Mouse (Mus musculus) G1E (cell line): ENCODE data around the gene Gart. TPM values are rescaled to one million over a fixed set of nuclear protein-coding genes. Genes with fewer than 3 reads are reported as not detected.

Experiments
- ATAC-seq: 2 replicates; pipeline ENCODE4 v1.8.0; 2016; ENCODE audit warnings: mild to moderate bottlenecking; ENCODE audit not compliant: insufficient number of reproducible peaks, poor library complexity, low FRiP score, severe bottlenecking; ENCODE audit errors: extremely low read depth
- DNase-seq: peaks from one replicate; pipeline ENCODE4 v3.0.0; 2012; ENCODE audit warnings: low spot score
- H3K27me3 ChIP-seq: 2 replicates; pipeline ENCODE4 v1.6.1; 2012; ENCODE audit warnings: mild to moderate bottlenecking, low read length, inconsistent platforms; ENCODE audit not compliant: insufficient read depth
- H3K36me3 ChIP-seq: replicated peaks from 2 replicates; pipeline ENCODE3; 2012; ENCODE audit warnings: mild to moderate bottlenecking, inconsistent platforms
- H3K4me1 ChIP-seq: 2 replicates; pipeline ENCODE4 v1.6.1; 2012; ENCODE audit warnings: low read depth, low read length, inconsistent platforms, mixed read lengths; ENCODE audit not compliant: insufficient read depth
- H3K4me3 ChIP-seq: 2 replicates; pipeline ENCODE4 v1.5.1; 2012; ENCODE audit warnings: low read depth, mild to moderate bottlenecking, inconsistent platforms, low read length, moderate library complexity, mixed read lengths
- H3K9me3 ChIP-seq: replicated peaks from 2 replicates; pipeline ENCODE4 v1.6.1; 2012; ENCODE audit warnings: inconsistent platforms
- CTCF ChIP-seq: IDR thresholded peaks from 2 replicates; pipeline ENCODE4 v1.5.1; 2012; ENCODE audit warnings: low read depth, low read length, inconsistent platforms, mixed read lengths
- GATA1 ChIP-seq: IDR thresholded peaks from 2 replicates; pipeline ENCODE4 v1.6.1; 2012; ENCODE audit warnings: borderline replicate concordance, low read length, inconsistent platforms, mixed read lengths
- GATA2 ChIP-seq: IDR thresholded peaks from 2 replicates; pipeline ENCODE4 v1.6.1; 2012; ENCODE audit warnings: low read depth, low read length, inconsistent platforms, borderline replicate concordance
- POLR2AphosphoS5 ChIP-seq: IDR thresholded peaks from 2 replicates; pipeline ENCODE4 v1.6.1; 2012; ENCODE audit warnings: low read depth, low read length, inconsistent platforms; ENCODE audit not compliant: insufficient replicate concordance
- TAL1 ChIP-seq: conservative IDR thresholded peaks from 2 replicates; pipeline ENCODE4 v1.6.1; 2012; ENCODE audit warnings: low read depth, low read length, inconsistent platforms, mixed read lengths
- polyA plus RNA-seq: library from polyadenylated mRNA; stranded (reverse); fragments of >175 nt; gene quantifications from 2 replicates; pipeline ENCODE4 v1.2.3, GENCODE M21; 2012
- total RNA-seq, 2 experiments: library from RNA; stranded (forward) in 1 of 2; stranded (reverse) in 1 of 2; fragments of 200-1000 nt in 1 of 2; fragments of >200 nt in 1 of 2; fragmentation: Nextera tagmentation in 1 of 2; gene quantifications; 2 replicates each; pipeline ENCODE4 v1.2.3; 2014 to 2017

Gart gene
- total and polyA plus RNA-seq, 3 experiments: 200 to 715 (median 327) TPM

DNA sequence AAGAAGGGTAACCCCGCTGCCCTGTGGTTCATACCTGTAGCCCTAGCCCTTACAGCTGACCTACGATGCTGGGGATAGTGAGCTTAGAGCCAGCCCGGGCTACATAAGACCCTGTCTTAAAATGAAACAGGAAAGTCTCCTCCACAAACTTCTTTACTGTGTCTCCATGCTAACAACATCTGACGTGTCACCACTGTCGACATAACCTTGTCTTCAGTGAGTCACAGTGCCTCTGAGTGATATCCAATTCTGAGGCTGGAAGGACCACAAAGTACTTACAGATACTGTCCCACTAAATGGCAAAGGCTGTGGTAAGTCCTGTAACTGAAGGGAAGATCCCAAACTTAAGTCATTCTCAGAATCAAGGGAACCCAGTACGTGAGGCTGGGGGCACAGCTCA, 60.5 kb downstream of the Gart start:
- ATAC-seq: no peak
- Histone ChIP-seq H3K9me3 (no peaks in the 10 kb centered on the region), H3K4me3 (no peak overlapping the region), H3K27me3 (no peaks in the 10 kb centered on the region; the same call in 1 of the 2 replicates), H3K4me1 (peaks cover 17% of the 10 kb centered on the region), H3K36me3 (peaks cover 61% of the 10 kb centered on the region)
- no peak for DNase-seq
- TF ChIP-seq TAL1: no peak
- TF ChIP-seq GATA1: no peak
- no peak for TF ChIP-seq CTCF
- TF ChIP-seq GATA2: no peak
- no peak for TF ChIP-seq POLR2AphosphoS5

DNA sequence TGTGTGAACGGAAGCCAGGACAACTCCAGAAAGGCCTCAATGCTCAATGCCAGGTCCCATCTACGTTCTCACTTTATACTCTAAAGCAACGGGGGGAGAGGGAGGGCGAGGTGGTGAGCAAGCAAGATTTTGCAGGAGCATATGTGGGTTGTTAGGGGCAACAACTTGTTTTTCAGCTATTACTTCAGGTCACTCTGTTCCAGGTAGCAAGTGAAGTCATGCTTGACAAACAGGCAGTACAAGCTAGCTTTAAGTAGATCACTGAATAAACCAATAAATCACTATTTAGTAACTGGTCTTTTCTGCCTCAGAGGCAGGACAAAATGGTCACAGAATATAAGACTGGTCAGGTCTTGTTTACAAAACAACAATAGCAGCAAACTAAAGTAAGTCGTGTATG, 61.1 kb downstream of the Gart start:
- no peak for TF ChIP-seq TAL1
- no peak for TF ChIP-seq POLR2AphosphoS5
- TF ChIP-seq CTCF: no peak
- no peak for TF ChIP-seq GATA1
- TF ChIP-seq GATA2: no peak
- Histone ChIP-seq H3K4me1 (peaks cover 19% of the 10 kb centered on the region), H3K27me3 (no peaks in the 10 kb centered on the region; the same call in 1 of the 2 replicates), H3K36me3 (peaks cover 60% of the 10 kb centered on the region), H3K4me3 (no peak overlapping the region), H3K9me3 (no peaks in the 10 kb centered on the region)
- no peak for ATAC-seq
- DNase-seq: no peak

DNA sequence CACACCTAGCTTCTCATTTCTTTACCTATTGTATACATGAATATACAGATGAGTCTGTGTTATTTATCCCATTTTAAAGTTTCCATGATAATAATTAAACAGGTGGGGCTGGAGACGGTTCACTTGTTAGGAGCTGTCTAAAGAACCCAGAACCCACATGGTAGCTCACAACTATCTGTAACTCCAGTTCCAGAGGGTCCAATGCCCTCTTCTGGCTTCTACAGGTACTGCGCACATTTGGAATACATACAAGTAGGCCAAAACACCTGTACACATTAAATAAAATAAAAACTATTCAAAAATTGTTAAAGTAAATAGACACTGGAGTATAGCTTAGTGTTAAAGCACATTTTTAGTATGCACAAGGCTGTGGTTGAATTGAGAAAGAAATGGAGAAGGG, 64.4 kb downstream of the Gart start:
- Histone ChIP-seq H3K4me1 (peaks cover 9% of the 10 kb centered on the region; the same call in 1 of the 2 replicates), H3K36me3 (peaks cover 68% of the 10 kb centered on the region), H3K4me3 (no peak overlapping the region), H3K27me3 (no peaks in the 10 kb centered on the region), H3K9me3 (no peaks in the 10 kb centered on the region)
- TF ChIP-seq GATA2: no peak
- TF ChIP-seq CTCF: 0 out of 2 replicates have a peak, but pooled peaks have one; percentile 18
- DNase-seq: no peak
- ATAC-seq: no peak

GRCm38 (mm10) chr16:91578980-91579720, 67.6 kb downstream of the Gart start:
- Histone ChIP-seq H3K36me3 (peaks cover 70% of the 10 kb centered on the region), H3K27me3 (no peaks in the 10 kb centered on the region), H3K4me3 (no peak overlapping the region), H3K9me3 (no peaks in the 10 kb centered on the region), H3K4me1 (peaks cover 4% of the 10 kb centered on the region; the same call in 1 of the 2 replicates)
- no peak for TF ChIP-seq POLR2AphosphoS5
- no peak for ATAC-seq
- DNase-seq: no peak

- TF ChIP-seq POLR2AphosphoS5 (no peak), CTCF (no peak), TAL1 (no peak), GATA1 (no peak), GATA2 (no peak)
- Histone ChIP-seq H3K4me3 (no peak overlapping the region), H3K9me3 (no peaks in the 10 kb centered on the region), H3K4me1 (peaks cover 10% of the 10 kb centered on the region), H3K36me3 (peaks cover 61% of the 10 kb centered on the region), H3K27me3 (peaks cover 2% of the 10 kb centered on the region; the same call in 1 of the 2 replicates)
- DNase-seq: no peak
- ATAC-seq: no peak
Measured at GRCm38 (mm10) chr16:91575151-91575550, 71.6 kb downstream of the Gart start.

Other genes with a start within 250 kb of the Gart start
- gene Il10rb, start 240.8 kb downstream of the Gart start, total RNA-seq (2014; fragmentation: Nextera tagmentation): 137 and 144 TPM in 2 replicates
- 87.8 and 101 TPM in 2 replicates for gene Il10rb, start 240.8 kb downstream of the Gart start, total RNA-seq (2017)
- gene Il10rb, start 240.8 kb downstream of the Gart start, polyA plus RNA-seq: 16.7 and 18.3 TPM in 2 replicates
- gene Ifnar1, start 161.7 kb downstream of the Gart start, total RNA-seq (2014; fragmentation: Nextera tagmentation): 73.0 and 103 TPM in 2 replicates
- gene Ifnar1, start 161.7 kb downstream of the Gart start, total RNA-seq (2017): 65.5 and 72.3 TPM in 2 replicates
- gene Ifnar1, start 161.7 kb downstream of the Gart start, polyA plus RNA-seq: 15.1 and 16.2 TPM in 2 replicates
- gene Ifngr2, start 99.9 kb downstream of the Gart start, total RNA-seq (2014; fragmentation: Nextera tagmentation): 30.8 and 38.9 TPM in 2 replicates
- gene Ifngr2, start 99.9 kb downstream of the Gart start, total RNA-seq (2017): 17.3 and 20.8 TPM in 2 replicates
- gene Ifngr2, start 99.9 kb downstream of the Gart start, polyA plus RNA-seq: 20.0 and 25.3 TPM in 2 replicates
- gene Tmem50b, start 49.2 kb downstream of the Gart start, total RNA-seq (2014; fragmentation: Nextera tagmentation): 18.8 and 25.1 TPM in 2 replicates
- 17.9 and 19.7 TPM in 2 replicates for gene Tmem50b, start 49.2 kb downstream of the Gart start, total RNA-seq (2017)
- gene Tmem50b, start 49.2 kb downstream of the Gart start, polyA plus RNA-seq: 1.4 and 1.8 TPM in 2 replicates
- 7.4 and 8.0 TPM in 2 replicates for gene Dnajc28, start 27.9 kb downstream of the Gart start, total RNA-seq (2014; fragmentation: Nextera tagmentation)
- gene Dnajc28, start 27.9 kb downstream of the Gart start, total RNA-seq (2017): 4.6 and 5.1 TPM in 2 replicates
- gene Dnajc28, start 27.9 kb downstream of the Gart start, polyA plus RNA-seq: 0.40 and 0.76 TPM in 2 replicates
- 573 and 598 TPM in 2 replicates for gene Son, start 554 bp upstream of the Gart start, total RNA-seq (2014; fragmentation: Nextera tagmentation)
- 239 and 264 TPM in 2 replicates for gene Son, start 554 bp upstream of the Gart start, total RNA-seq (2017)
- 42.3 and 43.9 TPM in 2 replicates for gene Son, start 554 bp upstream of the Gart start, polyA plus RNA-seq
- 42.7 and 80.4 TPM in 2 replicates for gene Donson, start 41.8 kb upstream of the Gart start, total RNA-seq (2014; fragmentation: Nextera tagmentation)
- gene Donson, start 41.8 kb upstream of the Gart start, total RNA-seq (2017): 37.6 and 38.1 TPM in 2 replicates
- 18.9 and 20.3 TPM in 2 replicates for gene Donson, start 41.8 kb upstream of the Gart start, polyA plus RNA-seq
- 148 and 165 TPM in 2 replicates for gene Cryzl1, start 82.0 kb upstream of the Gart start, total RNA-seq (2014; fragmentation: Nextera tagmentation)
- gene Cryzl1, start 82.0 kb upstream of the Gart start, total RNA-seq (2017): 171 and 188 TPM in 2 replicates
- gene Cryzl1, start 82.0 kb upstream of the Gart start, polyA plus RNA-seq: 3.5 and 5.1 TPM in 2 replicates
- gene Itsn1, start 82.3 kb upstream of the Gart start, total RNA-seq (2014; fragmentation: Nextera tagmentation): 34.7 and 64.8 TPM in 2 replicates
- gene Itsn1, start 82.3 kb upstream of the Gart start, total RNA-seq (2017): 30.1 and 32.6 TPM in 2 replicates
- 19.9 and 20.8 TPM in 2 replicates for gene Itsn1, start 82.3 kb upstream of the Gart start, polyA plus RNA-seq